Mouse (Mus musculus) megakaryocyte-erythroid progenitor cell, adult 5-6 weeks (primary cell): ENCODE measurements around the gene Apln. TPM values are rescaled to one million over a fixed set of nuclear protein-coding genes. Genes with fewer than 3 reads are reported as not detected.

Source experiments
- ATAC-seq: replicated peaks from 2 replicates; pipeline ENCODE4 v1.8.0; 2016; ENCODE audit warnings: mild to moderate bottlenecking, inconsistent platforms; ENCODE audit not compliant: severe bottlenecking, poor library complexity, low FRiP score, low TSS enrichment
- total RNA-seq, 2 experiments: library from RNA; stranded (forward) in 1 of 2; stranded (reverse) in 1 of 2; fragments of 200-1000, 215-1000 nt in 1 of 2; fragments of >200 nt in 1 of 2; fragmentation: Nextera tagmentation in 1 of 2; gene quantifications; 2 replicates each; pipeline ENCODE4 v1.2.3; 2014 to 2017

Gene Apln
- total RNA-seq (2014; fragmentation: Nextera tagmentation) (0.28 TPM in 1 of 2 replicates, not detected in the other), total RNA-seq (2017) (0.27 TPM in 1 of 2 replicates, not detected in the other)

DNA sequence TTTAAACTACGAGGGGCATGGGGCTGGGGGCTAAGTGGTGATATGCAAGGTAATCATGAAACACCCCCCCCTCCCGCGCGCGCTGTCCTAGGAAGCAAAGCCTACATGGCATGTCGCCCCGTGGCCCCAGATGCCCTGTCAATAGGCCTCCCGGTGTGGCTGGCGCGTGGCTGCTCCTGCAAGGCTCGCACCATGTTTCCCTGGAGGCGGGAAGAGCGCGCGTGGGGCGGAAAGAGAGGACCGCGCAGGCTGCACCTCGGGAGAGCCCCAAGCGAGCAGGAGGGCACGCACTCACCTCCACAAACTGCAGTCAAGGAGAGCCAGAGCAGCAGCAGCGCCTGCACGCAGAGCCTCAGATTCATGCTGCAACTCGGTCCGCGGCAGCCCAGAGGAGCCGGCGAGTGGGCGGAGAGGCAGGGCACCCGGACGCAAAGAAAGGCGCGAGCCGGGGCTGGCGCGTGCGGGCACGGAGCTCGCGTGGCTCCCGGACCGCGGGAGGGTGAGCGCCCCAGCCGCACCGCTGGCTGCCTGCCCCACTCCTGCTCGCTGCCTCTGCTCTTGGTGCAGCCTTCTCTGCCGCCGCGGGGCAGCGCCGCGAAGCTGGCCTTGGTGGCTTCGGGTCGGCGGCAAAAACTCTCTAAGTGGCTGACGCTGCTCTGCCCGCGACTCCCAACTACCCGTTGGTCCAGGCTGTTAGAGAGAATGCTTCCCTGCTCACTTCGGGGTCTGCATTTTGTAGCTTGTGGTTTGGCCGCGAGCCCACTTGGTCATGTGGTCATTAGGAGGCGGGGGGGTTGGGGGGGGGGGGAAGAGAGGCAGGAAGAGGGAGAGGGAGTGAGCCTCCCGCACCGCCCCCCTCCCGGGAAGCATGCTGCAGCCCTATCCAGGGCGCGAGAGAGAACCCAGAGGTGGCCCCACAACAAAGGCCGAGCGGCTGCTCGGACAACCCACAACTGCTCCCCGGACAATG, at the start of gene Apln:
Gene Apln (minus strand): TSS at position 710 of the 970 bp plus-strand sequence.
- no peak for ATAC-seq

DNA sequence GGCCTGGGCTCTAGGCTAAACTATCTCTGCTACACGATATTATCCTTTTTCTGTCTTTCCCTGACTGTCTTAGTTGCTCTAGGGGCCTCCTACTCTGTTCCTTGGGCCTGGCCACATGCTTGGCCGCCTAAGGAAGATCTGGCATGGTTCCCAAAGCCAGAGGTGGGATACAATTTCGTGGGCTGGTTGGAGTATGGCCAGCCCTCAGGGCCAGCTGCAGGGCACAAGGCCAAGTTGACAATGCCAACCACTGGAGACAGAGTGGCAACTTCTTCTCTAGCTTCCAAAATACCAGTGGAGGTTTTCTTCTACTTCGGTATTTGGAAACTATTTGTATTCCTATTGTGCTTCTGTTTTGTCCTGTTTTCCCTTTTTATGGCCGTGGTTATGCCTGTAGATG, 47.7 kb upstream of the Apln start:
- no peak for ATAC-seq

DNA sequence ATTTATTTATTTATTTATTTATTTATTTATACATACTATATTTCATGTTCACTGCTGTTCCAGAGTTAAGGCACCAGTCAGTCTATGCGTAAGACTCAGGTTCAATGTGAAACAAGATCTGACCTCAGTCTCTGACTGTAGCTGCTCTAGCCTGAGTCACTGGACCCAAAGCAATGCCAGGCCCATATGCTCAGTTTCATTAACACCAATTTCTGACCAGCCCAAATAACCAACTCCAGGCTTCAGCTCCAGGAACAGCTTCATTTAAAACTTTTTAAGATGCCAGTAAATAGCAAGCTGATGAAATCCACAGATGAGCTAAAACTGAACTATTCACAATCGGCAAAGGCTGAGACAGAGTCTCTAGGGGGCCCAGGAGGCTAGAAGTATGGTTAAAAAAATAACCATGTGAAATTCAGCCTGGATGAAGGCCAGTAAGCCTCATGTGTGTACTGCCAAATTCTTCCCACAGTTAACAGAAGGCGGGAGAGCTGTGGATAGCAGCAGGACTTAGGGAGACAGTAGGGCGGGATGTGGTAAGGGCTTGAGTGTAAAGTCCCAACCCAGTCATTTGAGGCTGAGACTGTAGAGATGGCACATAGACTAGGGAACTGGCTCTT, 42.3 kb upstream of the Apln start:
- no peak for ATAC-seq

DNA sequence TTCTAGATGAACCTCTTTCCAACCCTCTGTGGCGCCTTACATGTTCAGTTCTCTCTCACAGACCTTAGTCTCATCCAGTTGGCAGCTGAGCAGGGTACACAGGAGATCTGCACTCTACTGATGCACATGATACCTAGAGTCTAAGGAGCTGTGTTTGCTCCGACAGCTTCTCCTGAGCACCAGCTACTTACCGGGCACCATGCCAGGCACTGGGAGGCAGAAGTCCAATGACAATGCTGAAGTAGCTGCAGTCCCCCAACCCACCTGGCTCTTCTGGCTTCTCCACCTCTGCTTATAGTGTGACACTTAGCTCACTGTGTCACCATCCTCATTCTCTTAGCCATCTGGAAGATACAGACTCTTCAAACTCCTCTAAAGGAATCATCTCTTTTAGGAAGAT, 40.0 kb upstream of the Apln start:
- no peak for ATAC-seq

DNA sequence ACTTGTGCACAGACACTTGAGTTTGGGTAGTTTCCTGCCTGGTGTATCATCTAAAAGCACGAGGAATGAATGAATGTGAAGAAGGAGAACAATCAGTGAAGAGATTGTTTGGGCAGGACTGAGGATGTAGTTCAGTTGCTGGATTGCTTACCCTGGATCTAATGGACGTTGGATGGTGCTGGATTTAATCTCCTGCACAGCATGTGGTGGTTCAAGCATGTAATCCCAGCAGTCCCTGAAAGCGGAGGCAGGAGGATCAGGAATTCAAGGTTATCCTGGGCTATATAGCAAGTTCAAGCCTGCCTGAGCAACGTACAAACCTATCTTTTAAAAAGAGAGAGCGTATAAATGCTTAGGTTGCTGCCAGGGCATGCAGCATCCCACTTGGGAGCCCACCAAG, 37.7 kb upstream of the Apln start:
- ATAC-seq = no peak

DNA sequence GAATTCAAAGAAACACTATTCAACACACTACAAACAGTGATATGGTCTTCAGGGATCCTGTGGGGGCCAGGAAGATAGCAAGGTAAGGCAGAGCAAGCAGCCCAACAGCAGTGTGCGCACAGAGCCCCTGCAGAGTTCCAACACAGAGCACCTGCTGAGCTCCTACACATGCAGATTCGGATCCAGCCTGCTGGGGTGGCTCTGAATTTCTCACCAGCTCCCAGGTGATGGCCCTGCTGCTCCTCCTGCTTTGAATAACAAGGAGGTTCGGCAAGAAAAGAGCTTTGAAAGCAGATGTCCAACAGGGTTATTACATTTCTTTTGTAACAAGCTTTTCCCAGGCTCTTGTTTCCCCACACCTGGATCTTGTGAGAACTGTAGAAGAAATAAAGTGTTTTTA, 37.3 kb upstream of the Apln start:
- ATAC-seq = no peak

DNA sequence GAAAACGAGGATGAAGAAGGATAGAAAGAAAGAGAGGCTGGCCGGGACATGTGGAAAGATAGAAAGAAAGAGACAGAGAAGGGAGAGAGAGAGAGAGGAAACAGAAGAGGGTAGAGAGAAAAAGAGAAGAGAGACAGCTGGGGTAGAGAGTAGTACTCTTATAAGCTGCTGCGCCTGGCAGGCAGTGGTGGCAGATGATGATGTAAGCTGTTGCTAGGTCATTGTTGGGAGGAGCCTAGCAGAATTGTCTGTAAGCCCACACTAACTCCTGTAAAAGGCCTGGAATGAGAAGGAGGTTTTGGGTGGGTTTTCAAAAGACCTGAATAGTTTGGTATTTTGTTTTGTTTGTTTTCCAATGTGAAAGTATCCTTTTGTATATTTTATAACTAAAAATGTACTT, 32.2 kb upstream of the Apln start:
- no peak for ATAC-seq

DNA sequence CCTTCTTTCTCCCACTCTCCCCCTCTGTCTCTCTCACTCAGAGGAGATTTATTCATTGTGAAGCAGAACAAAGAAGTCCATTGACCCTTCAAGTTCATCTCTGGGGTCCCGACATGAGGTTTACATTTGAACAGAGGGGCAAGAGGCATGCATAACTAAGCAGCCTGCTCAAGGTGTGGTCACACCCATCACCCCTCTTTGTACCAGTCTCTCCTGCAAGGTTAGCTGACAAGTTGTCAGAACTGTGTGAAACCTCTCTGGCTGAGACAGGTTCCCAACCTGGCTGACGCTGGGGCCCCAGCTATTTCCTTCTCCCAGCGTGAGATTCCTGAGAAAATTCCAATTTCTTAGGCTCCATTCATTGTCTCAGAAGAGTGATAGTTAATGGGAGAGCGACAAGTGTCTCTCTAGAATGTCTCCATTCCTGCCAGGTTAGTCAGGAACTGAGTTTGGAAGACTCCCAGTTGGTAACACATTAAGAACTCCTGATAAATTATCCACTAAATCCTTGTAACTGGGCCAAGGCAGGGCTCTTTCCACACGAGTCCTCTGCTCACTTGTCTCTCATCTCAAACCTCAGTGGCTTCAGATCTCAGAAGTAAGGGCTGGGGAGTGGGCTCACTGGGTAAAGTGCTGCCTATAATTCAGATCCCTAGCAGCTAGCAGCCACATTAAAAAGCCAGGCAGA, 29.7 kb upstream of the Apln start:
- no peak for ATAC-seq

DNA sequence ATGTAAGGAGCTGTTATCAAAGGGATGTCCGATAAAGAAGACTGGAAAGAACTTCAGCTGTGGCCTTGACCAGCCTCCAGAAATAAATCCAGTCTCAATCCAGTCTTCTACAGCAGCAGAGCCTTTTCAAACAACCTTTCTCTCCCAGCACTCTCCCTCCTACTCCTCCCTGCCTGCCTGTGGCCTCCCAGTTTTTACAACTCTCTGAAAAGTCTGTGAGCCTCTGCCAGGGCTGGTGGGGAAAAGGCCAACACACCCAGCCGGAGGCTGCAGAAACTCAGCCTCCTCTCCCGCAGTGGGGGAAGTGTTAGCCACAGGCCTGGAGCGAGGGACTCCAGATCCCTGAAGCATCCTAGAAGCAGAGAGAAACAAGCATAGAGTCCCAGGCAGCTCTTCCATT, 27.8 kb upstream of the Apln start:
- no peak for ATAC-seq

DNA sequence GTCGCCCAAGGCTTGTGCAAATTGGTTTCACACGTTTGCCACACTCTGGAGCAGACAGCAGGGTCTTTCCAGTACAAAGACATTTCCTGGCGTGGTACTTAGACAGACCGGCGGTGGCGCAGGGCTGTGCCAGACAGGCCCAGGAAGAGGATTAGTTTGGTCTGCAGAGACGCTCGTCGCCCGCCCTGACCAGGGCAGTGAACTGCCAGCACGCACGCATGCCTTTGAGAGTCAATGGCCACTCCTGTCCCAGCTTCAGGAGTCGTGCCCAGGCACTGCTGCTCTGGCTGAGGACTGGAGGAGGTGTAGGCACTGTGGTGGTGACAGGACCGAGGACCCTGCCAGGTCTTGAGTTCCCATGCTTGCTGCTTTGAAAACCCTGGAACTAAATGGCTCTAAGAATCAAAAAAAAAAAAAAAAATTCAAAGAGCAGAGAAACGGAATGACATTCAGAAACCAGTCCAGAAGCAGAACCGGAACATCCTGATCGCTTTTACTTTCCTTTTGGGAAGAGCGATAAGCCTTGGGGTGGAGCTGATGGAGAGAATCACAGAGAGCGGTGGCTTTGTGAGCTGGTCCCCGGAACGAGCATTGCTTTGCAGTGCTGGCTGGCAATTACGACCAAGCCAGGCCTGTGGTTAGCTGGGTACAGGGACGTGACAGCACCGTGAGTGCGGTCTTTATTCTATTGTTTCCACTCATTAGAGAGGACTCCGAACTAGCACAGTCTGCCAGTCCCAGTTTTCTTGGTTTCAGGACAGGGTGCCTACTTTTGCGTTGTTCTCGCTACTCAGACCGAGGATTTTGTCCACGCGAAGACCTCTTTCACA, 19.7 kb upstream of the Apln start:
- peak; percentile 78 for ATAC-seq

DNA sequence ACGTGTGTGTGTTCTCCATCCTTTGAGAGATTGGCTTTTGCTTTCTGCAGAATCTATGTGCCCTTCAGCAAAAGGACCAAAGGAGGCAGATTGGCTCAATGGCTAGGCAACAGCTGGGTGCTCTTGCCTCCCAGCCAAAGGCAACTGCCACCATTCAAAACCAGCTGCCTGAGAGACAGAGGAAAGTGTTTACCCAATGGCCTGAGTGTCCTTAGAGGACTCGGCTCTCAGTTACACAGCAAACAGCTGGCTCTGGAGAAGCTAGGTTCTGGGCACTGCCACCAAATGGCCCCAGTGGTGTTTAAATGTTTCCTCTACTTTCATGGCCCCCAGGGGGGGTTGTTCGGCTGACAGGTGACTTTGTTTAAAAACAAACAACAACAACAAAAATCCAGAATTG, 19.1 kb upstream of the Apln start:
- no peak for ATAC-seq

DNA sequence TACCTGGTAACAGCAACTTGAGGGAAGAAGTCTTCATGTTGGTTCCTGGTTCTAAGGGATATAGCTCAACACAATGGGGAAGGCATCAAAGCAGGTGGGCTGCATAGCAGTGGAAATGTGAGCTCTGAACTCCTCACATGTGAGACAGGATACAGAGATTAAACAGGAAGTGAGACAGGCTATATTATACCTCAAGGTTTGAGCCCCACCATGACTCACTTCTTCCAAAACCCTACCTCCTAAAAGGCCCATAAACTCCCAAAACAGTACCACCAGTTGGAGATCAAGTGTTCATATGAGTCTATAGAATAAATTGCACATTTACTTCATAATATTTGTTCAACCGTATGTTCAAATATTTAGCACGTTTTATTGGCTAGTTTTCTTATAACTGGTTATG, 11.7 kb upstream of the Apln start:
- no peak for ATAC-seq

DNA sequence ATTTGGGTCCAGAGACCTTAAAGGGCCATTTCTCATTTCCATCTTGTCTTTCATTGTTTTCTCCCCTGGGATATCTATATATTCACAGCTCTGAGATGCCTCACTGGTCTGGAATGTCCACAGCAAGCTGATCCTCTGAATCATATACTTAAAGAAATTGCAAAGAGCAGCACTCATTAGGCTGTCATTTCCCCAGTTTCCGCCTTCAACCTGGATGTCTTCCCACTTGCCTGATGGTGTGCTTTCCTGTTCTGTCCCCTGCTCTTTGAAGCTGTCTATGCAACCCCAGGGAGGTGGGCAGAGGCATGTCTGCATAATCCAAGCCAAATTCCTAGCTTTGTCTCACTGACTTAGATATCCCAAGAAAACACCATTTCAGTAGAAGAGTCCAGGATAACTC, 9.6 kb upstream of the Apln start:
- ATAC-seq = no peak

DNA sequence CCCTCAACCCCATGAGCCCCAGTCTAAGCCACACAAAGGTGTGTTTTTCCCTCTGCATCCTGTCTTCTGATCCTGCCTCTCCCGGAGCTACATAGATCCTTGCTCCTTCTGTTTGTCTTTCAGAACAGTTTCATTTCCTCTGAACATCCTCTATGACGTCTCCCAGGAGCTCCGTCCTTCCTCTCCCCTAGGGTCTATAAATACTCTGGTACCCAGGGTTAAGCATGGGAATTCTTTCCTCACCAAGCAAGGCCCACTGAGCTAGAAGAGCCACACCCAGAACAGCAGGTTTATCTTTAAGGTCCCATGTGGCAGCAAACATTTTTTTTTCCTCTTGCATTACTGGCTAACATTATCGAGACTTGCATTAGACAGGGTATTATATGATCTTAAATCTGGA, 8.1 kb upstream of the Apln start:
- no peak for ATAC-seq

DNA sequence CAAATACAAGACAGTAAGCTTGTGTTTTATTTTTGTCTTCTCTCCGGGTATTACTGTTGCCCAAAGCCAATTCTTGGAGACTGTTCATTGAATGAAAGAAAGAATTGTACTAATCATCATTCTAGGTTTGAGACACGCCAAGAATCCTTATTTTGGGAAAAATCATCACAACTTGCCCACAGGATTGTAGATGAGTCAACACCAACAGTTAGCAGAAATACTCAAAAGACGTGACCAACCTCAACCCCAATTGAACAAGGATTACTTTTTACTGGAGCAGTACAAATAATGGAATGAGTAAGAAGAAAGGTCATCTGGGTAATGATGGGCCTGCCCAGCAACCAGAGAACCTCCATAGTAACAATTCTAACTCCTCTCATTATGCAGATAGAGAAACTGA, 5.7 kb upstream of the Apln start:
- ATAC-seq = no peak

DNA sequence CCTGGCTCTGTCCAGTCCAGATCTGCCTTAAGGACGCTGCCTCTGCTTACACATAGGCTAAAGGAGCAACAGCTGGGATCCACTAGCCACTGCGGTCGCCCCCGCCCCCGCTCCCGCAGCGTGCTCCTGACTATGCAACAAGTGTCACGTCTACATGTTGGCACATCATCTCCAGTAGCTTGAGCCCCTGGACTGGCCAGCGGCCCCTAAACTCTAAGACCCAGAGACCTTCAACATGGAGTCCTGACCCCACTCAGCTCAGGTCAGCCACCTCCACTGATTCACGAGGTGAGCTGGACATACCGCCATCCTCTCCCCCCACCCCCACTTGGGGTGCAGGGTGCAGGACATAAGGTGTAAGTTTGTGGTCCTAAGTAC, 898 bp downstream of the Apln start:
- no peak for ATAC-seq

DNA sequence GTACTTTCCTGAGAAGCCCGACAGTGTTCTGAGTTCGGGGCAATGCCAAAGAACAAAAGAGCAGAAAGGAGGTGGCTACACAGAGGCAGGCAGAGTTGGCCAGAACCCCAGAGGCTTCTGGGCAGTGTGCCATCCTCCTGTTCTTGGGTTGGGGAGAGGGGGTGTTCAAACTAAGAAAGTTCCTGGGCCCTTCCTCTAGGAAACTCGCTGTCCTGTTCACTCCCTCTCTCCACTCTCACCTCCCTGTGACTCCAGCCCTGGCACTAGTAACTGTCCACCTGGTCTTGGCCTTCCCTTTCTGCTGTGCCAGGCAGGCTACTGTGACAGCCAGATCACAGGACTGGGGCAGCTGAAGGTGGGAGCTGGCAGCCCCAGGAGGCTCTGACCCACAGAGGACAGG, 1.6 kb downstream of the Apln start:
- ATAC-seq = no peak

DNA sequence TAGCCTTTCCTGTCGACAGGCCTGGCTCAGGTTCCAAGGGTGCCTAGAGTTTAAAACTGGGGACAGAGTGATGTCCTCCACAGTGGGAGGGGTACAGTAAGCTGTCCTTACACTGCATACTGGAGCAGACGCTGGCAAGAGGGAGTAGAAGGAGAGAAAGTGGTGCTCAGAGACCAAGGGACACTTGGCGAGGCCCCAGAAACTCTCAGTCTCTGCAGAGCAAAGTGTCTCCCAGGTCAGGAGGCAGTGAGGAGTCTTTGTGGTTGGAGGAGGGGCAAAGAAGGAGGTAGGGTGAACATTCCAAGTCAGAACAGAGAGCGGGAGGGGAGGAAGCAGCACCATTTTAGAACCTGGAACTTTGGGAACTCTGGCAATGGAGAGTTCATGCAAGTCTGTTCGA, 2.8 kb downstream of the Apln start:
- no peak for ATAC-seq

DNA sequence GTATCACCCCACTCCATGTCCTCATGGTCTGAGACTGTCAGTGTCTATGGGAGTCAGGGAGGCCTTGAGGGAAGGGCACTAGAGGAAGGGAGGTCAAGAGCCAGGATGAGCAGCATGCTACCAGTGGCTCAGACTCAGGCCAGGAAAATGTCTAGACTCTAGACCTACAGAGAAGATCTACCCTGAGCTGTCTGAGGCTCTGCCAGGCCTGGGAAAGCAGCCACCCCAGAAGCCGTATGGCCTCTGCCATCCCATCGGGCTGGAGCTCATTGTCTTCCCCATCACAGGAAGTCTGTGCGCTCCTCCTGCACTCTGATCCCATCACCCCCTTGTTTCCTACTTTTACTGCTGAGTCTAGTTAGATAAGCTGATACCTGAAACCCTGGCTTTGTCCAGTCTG, 4.1 kb downstream of the Apln start:
- no peak for ATAC-seq

DNA sequence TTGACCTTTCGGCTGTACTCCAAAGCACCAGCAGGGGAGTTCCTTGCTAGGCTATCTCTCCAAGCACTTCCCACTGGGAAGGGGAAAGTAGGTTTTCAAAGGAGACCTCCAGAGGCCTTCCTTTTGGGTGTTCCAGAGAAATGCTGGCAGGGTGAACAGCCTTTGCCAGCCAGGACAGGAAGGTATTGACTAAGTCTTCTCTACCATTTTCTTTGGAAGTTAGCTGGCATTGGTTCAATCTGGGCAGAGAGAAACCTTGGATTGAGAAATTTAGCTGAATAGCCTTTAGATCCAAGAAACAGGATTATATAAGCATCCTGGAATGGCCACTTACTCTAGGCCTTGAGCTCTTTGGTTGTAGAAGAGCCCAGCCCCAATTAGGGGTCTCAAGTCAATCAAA, 11.8 kb downstream of the Apln start:
- no peak for ATAC-seq
